Mouse (Mus musculus) ES-E14 (cell line): Measurements from ENCODE around the gene Borcs6. TPM values are rescaled to one million over a fixed set of nuclear protein-coding genes. Genes with fewer than 3 reads are reported as not detected.

Experiments used
- DNase-seq: peaks from one replicate; pipeline ENCODE4 v3.0.0-alpha.2; 2013; ENCODE audit warnings: low read depth, low spot score
- H3K27ac ChIP-seq: 2 replicates; pipeline ENCODE4 v1.5.1; 2012; ENCODE audit warnings: low read depth, mild to moderate bottlenecking, low read length, moderate library complexity, mixed read lengths; ENCODE audit not compliant: poor library complexity, insufficient read depth, severe bottlenecking
- H3K36me3 ChIP-seq: 2 replicates; pipeline ENCODE4 v1.6.1; 2012; ENCODE audit warnings: mild to moderate bottlenecking, low read length, moderate library complexity, mixed read lengths; ENCODE audit not compliant: control insufficient read depth, poor library complexity, insufficient read depth, severe bottlenecking
- H3K4me1 ChIP-seq, 2 experiments: fragments of 150-350 bp in 1 of 2; sonication (generic) in 1 of 2; 2 replicates each; pipeline ENCODE4 v1.6.1; 2012; ENCODE audit warnings: low read length in 2 of 2, mild to moderate bottlenecking in 1 of 2, mixed read lengths in 1 of 2; ENCODE audit not compliant: control insufficient read depth in 2 of 2, insufficient read depth in 2 of 2, poor library complexity in 1 of 2
- H3K4me3 ChIP-seq, 2 experiments: fragments of 150-350 bp in 1 of 2; sonication (generic) in 1 of 2; 2 replicates each; pipeline ENCODE4 v1.5.1; 2012; ENCODE audit warnings: low read length in 2 of 2, low read depth in 1 of 2, mild to moderate bottlenecking in 1 of 2, mixed read lengths in 1 of 2; ENCODE audit not compliant: insufficient read depth in 1 of 2, poor library complexity in 1 of 2, severe bottlenecking in 1 of 2
- H3K9ac ChIP-seq: 2 replicates; pipeline ENCODE4 v1.6.1; 2012; ENCODE audit warnings: low read depth, mild to moderate bottlenecking, low read length, mixed read lengths; ENCODE audit not compliant: poor library complexity, insufficient read depth, severe bottlenecking
- H3K9me3 ChIP-seq: fragments of 150-350 bp; sonication (generic); 2 replicates; pipeline ENCODE4 v1.6.1; 2012; ENCODE audit warnings: low read depth, mild to moderate bottlenecking, low read length; ENCODE audit not compliant: control insufficient read depth, insufficient read depth
- CHD2 ChIP-seq: IDR thresholded peaks from 2 replicates; pipeline ENCODE4 v1.6.1; 2014; ENCODE audit warnings: mild to moderate bottlenecking, low read depth, low read length, inconsistent platforms
- HCFC1 ChIP-seq: IDR thresholded peaks from 2 replicates; pipeline ENCODE4 v1.6.1; 2012; ENCODE audit warnings: low read length, inconsistent platforms, borderline replicate concordance; ENCODE audit not compliant: insufficient read depth
- MAFK ChIP-seq: IDR thresholded peaks from 2 replicates; pipeline ENCODE4 v1.6.1; 2014; ENCODE audit warnings: mild to moderate bottlenecking, low read depth, low read length, inconsistent platforms; ENCODE audit not compliant: insufficient read depth
- ZC3H11A ChIP-seq: IDR thresholded peaks from 2 replicates; pipeline ENCODE4 v1.6.1; 2012; ENCODE audit warnings: low read depth, mild to moderate bottlenecking, inconsistent platforms, low read length, borderline replicate concordance
- ZNF384 ChIP-seq: IDR thresholded peaks from 2 replicates; pipeline ENCODE4 v1.6.1; 2012; ENCODE audit warnings: low read depth, low read length, inconsistent platforms
- in situ Hi-C, 2 experiments: fragments of 600-800 bp; cut with MboI; formaldehyde crosslinking; loops; one replicate each; pipeline ENCODE4 v1.15.1; 2025; ENCODE audit warnings: low sequenced_read_pairs in 2 of 2, inconsistent platforms in 1 of 2; ENCODE audit not compliant: unreplicated experiment in 2 of 2
- total RNA-seq: library from RNA; depleted of rRNA; stranded (reverse); fragments of 300-350 nt; gene quantifications from 2 replicates; pipeline ENCODE4 v1.2.3, GENCODE M21; 2012

The Borcs6 gene
- total RNA-seq, 1 experiment = 6.2 TPM

- Histone ChIP-seq H3K9ac (no peak overlapping the region), H3K36me3 (peaks cover 65% of the 10 kb centered on the region), H3K27ac (no peak overlapping the region), H3K4me1 (peaks cover 2 to 7% of the 10 kb centered on the region in 2 experiments; a peak in 1 of 4 replicates), H3K9me3 (no peaks in the 10 kb centered on the region), H3K4me3 (no peak overlapping the region)
- TF ChIP-seq CHD2 (no peak), HCFC1 (no peak)
- in situ Hi-C loops = no loop called here
- DNase-seq = no peak
Observed at GRCm38 (mm10) chr11:69105227-69105626, 45.7 kb downstream of the Borcs6 start.

- DNase-seq = no peak
- TF ChIP-seq CHD2 (no peak), ZNF384 (no peak), MAFK (no peak), HCFC1 (no peak), ZC3H11A (no peak)
- in situ Hi-C loops = no loop called here
- Histone ChIP-seq H3K4me3 (no peak overlapping the region), H3K36me3 (peaks cover 62% of the 10 kb centered on the region), H3K27ac (no peak overlapping the region), H3K9me3 (no peaks in the 10 kb centered on the region), H3K9ac (no peak overlapping the region), H3K4me1 (peaks cover 2 to 7% of the 10 kb centered on the region in 2 experiments; a peak in 1 of 4 replicates)
Observed at GRCm38 (mm10) chr11:69105796-69106195, 46.3 kb downstream of the Borcs6 start.

GRCm38 (mm10) chr11:69106299-69106698, 46.8 kb downstream of the Borcs6 start:
- Histone ChIP-seq H3K9me3 (no peaks in the 10 kb centered on the region), H3K27ac (no peak overlapping the region), H3K4me3 (no peak overlapping the region), H3K9ac (no peak overlapping the region), H3K4me1 (peaks cover 2 to 7% of the 10 kb centered on the region in 2 experiments; a peak in 1 of 4 replicates), H3K36me3 (peaks cover 57% of the 10 kb centered on the region)
- no peak for DNase-seq
- TF ChIP-seq ZC3H11A (no peak), ZNF384 (no peak), CHD2 (no peak), MAFK (no peak), HCFC1 (no peak)
- in situ Hi-C loops = no loop called here

GRCm38 (mm10) chr11:69106842-69107241, 47.3 kb downstream of the Borcs6 start:
- peaks cover 2 to 7% of the 10 kb centered on the region in 2 experiments; a peak in 1 of 4 replicates for H3K4me1 ChIP-seq
- TF ChIP-seq ZNF384 (no peak), HCFC1 (no peak), MAFK (no peak)
- no peak overlapping the region for H3K4me3 ChIP-seq
- H3K27ac ChIP-seq = no peak overlapping the region
- H3K9ac ChIP-seq = no peak overlapping the region
- H3K9me3 ChIP-seq = no peaks in the 10 kb centered on the region
- H3K36me3 ChIP-seq = peaks cover 52% of the 10 kb centered on the region
- DNase-seq = no peak
- in situ Hi-C loops = no loop called here

GRCm38 (mm10) chr11:69107676-69108075, 48.2 kb downstream of the Borcs6 start:
- no peak overlapping the region for H3K4me3 ChIP-seq
- peaks cover 2 to 7% of the 10 kb centered on the region in 2 experiments; a peak in 1 of 4 replicates for H3K4me1 ChIP-seq
- no peaks in the 10 kb centered on the region for H3K9me3 ChIP-seq
- DNase-seq = no peak
- TF ChIP-seq ZNF384 (no peak), HCFC1 (no peak), ZC3H11A (no peak), MAFK (no peak), CHD2 (no peak)
- H3K36me3 ChIP-seq = peaks cover 43% of the 10 kb centered on the region
- no peak overlapping the region for H3K9ac ChIP-seq
- in situ Hi-C loops = no loop called here
- no peak overlapping the region for H3K27ac ChIP-seq
